Mouse (Mus musculus) spleen, embryonic (tissue): ENCODE results near the gene Nemp1.

Experiments
- CTCF ChIA-PET: fragments of 350-600 bp; sonication (Branson Sonifier 250); formaldehyde crosslinking; loops from one replicate; lab custom pipeline; 2022; lab: Charles Lee

Nemp1 gene

DNA sequence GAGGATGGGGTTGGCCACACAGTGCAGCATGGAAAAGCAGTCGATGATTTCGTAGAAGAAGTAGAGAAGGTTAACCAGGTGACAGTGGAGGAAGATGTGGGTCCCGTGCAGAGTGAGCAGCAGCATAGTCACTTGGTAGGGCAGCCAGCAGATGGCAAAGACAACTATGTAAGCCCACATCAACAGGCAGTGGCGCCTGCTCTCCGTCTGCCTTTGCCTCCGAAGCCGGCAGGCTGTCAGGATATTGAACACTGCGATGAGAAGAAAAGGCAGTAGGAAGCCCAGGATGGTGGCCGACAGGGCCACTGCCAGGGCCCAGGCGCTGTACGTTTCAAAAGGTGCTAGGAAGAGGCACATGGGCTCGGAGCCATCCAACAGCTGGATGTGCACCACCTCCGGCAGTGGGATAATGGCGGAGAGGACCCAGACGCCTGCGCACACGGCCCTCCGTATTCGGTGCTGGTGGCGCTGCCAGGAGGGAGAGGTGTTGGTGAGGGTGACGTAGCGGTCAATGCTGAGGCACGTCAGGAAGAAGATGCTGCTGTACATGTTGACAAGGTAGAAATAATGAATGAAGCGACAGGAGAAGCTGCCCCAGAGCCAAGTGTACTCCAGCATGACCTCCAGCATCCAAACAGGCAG, 83.6 kb downstream of the Nemp1 start:
- CTCF ChIA-PET: no interaction called here
